Mouse (Mus musculus) heart, embryonic 13.5 days (tissue): Measurements from ENCODE around the gene Prl2c3. TPM values are rescaled to one million over a fixed set of nuclear protein-coding genes. Genes with fewer than 3 reads are reported as not detected.
"Not testable (repeated sequence)": the region's sequence is repeated elsewhere in the genome, so short reads cannot be mapped to it uniquely, and the experiment has no call there.

Experiments
- ATAC-seq: fragments of 200-750 bp; cut with Nextera tagmentation; 2 replicates; pipeline ENCODE4 v1.8.0; 2017; ENCODE audit warnings: moderate TSS enrichment; ENCODE audit not compliant: insufficient number of reproducible peaks, low FRiP score, low TSS enrichment; ENCODE audit errors: extremely low read depth
- H3K27ac ChIP-seq: fragments of 300-500 bp; sonication (generic); replicated peaks from 2 replicates; pipeline ENCODE4 v1.5.1; 2015; ENCODE audit warnings: moderate library complexity, mild to moderate bottlenecking, inconsistent platforms
- H3K27me3 ChIP-seq: fragments of 300-500 bp; sonication (generic); replicated peaks from 2 replicates; pipeline ENCODE4 v1.6.1; 2015; ENCODE audit warnings: mild to moderate bottlenecking, inconsistent platforms
- H3K36me3 ChIP-seq: fragments of 300-500 bp; sonication (generic); 2 replicates; pipeline ENCODE4 v1.6.1; 2015; ENCODE audit warnings: mild to moderate bottlenecking, inconsistent platforms
- H3K4me1 ChIP-seq: fragments of 300-500 bp; sonication (generic); 2 replicates; pipeline ENCODE4 v1.6.1; 2015; ENCODE audit warnings: inconsistent platforms
- H3K4me2 ChIP-seq: fragments of 300-500 bp; sonication (generic); 2 replicates; pipeline ENCODE4 v1.6.1; 2015; ENCODE audit warnings: inconsistent platforms, mild to moderate bottlenecking, moderate library complexity
- H3K4me3 ChIP-seq: fragments of 300-500 bp; sonication (generic); 2 replicates; pipeline ENCODE4 v1.5.1; 2015; ENCODE audit warnings: moderate library complexity, mild to moderate bottlenecking, inconsistent platforms
- H3K9ac ChIP-seq: fragments of 300-500 bp; sonication (generic); 2 replicates; pipeline ENCODE4 v1.6.1; 2015; ENCODE audit warnings: inconsistent platforms, mild to moderate bottlenecking, moderate library complexity
- H3K9me3 ChIP-seq: fragments of 300-500 bp; sonication (generic); 2 replicates; pipeline ENCODE4 v1.6.1; 2016; ENCODE audit warnings: inconsistent platforms
- WGBS: fragments of 180-500 bp; shearing (Covaris S2); methylation state at CpG from one replicate; pipeline ENCODE4 v1.1.7; 2015; ENCODE audit warnings: mixed read lengths; 5-methylcytosine and 5-hydroxymethylcytosine counted together
- polyA plus RNA-seq: library from polyadenylated mRNA; unstranded; fragments of >200 nt; fragmentation: Nextera tagmentation; extraction: Ambion mirVana; gene quantifications from 2 replicates; pipeline ENCODE4 v1.2.1, GENCODE M21; 2015

Gene Prl2c3
- polyA plus RNA-seq: not detected in 2 replicates

DNA sequence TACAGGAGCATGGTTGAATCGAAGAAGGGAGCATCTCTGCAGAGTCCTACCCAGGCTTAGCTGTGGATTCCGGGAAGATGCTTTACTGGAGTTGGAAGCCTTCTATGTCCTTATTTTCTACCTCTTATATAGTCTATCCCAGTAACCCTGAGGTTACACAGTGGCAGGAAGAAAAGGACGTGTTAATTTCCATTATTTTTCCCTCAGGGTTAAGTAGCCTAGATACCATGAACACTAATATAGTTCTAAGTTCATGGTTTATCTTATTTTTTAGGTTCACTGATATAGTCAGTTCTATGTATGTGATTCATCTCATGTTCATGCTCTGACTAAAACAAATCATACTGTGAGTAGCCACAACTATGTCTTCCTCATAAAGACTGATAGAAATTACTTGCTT lies at the start of gene Prl2c3:
Gene Prl2c3 (minus strand): TSS at position 101 of the 400 bp plus-strand sequence.
- H3K9ac ChIP-seq, H3K36me3 ChIP-seq, H3K27me3 ChIP-seq, H3K27ac ChIP-seq, H3K4me1 ChIP-seq, H3K4me3 ChIP-seq, H3K4me2 ChIP-seq, ATAC-seq: not testable (repeated sequence)
- WGBS: 60% methylated on average over 3 of the region's 3 CpGs
- H3K9me3 ChIP-seq: peaks cover 15% of the 10 kb centered on the region

DNA sequence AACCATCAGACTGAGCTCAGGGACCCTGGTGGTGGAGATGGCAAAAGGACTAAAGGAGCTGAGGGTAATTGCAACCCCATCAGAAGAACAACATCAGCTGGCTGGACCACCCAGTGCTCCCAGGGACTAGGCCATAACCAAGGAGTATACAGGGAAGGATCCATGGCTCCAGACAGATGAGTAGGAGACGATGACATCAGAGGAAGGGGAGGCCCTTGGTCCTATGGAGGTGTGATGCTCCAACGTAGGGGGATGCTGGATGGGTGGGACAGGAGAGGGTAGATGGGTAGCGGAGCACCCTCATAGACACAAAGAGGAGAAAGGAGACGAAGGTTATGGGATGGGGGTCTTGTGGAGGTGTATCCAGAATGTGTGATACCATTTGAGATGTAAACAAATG lies 48.4 kb upstream of the Prl2c3 start:
- H3K27me3 ChIP-seq, H3K4me3 ChIP-seq, H3K27ac ChIP-seq, ATAC-seq, H3K9ac ChIP-seq, H3K4me1 ChIP-seq, H3K36me3 ChIP-seq, H3K4me2 ChIP-seq: not testable (repeated sequence)
- 68% methylated on average over 4 of the region's 4 CpGs for WGBS
- peaks cover 58% of the 10 kb centered on the region for H3K9me3 ChIP-seq

DNA sequence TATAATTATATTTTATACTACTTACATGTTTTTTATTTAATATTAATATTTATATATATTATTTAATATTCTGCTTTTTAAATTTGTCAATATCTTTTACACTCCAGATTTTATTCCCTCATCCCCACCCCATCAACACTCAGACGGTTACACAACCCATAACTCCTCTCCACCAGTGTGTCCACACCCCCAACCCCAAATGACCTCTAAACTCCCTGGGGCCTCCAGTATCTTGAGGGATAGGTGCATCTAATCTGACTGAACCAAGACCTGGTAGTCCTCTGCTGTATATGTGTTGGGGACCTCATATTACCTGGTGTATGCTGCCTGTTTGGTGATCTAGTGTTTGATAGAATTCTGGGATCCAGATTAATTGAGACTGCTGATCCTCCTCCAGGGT lies 44.8 kb upstream of the Prl2c3 start:
- H3K36me3 ChIP-seq, H3K27ac ChIP-seq, ATAC-seq, H3K9ac ChIP-seq, H3K4me2 ChIP-seq, H3K27me3 ChIP-seq, H3K4me3 ChIP-seq, H3K4me1 ChIP-seq: not testable (repeated sequence)
- H3K9me3 ChIP-seq: peaks cover 70% of the 10 kb centered on the region
- 65% methylated on average over 1 of the region's 1 CpGs for WGBS

DNA sequence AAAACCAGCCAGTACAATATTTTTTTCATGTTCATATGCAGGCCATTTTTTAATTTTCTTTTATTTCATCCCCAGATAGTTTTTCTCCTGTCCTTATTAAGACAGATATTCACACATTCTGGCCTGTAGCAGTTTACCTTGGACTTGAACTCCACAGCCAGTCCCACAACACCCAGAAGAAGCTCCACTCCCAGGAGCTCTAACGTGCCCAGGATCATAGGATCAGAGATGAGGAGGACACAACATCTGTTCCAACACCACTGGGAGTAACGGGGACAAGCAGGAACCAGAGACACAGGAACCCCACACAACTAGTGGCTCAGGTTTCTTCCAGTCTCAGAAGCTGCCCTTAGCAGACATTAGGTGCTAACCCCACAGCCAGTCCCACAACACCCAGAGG lies 37.7 kb upstream of the Prl2c3 start:
- not testable (repeated sequence) for H3K4me3 ChIP-seq, ATAC-seq, H3K27ac ChIP-seq, H3K27me3 ChIP-seq, H3K9ac ChIP-seq, H3K4me2 ChIP-seq, H3K36me3 ChIP-seq, H3K4me1 ChIP-seq
- H3K9me3 ChIP-seq: peaks cover 80% of the 10 kb centered on the region
- WGBS: 51% methylated on average over 2 of the region's 2 CpGs

DNA sequence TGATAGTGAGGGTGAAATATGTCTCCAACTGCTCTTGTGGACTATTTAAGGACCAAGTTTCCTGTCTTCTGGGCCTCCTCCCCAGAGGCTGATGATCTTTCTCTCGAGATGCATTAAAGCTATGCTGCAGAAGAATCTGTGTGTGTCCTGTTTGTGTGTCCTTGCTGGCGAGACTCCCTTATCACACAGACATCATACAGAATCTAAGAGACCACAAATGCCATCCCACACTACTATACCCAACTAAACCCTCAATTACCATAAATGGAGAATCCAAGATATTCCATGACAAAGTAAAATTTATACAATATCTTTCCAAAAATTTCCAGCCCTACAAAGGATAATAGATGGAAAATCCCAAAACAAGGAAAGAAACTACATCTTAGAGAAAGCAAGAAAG lies 31.9 kb upstream of the Prl2c3 start:
- Histone ChIP-seq H3K4me2 (no peak overlapping the region), H3K36me3 (peaks cover 9% of the 10 kb centered on the region), H3K4me3 (no peak overlapping the region), H3K9ac (no peak overlapping the region), H3K4me1 (no peaks in the 10 kb centered on the region), H3K27me3 (no peaks in the 10 kb centered on the region), H3K9me3 (peaks cover 77% of the 10 kb centered on the region), H3K27ac (no peak overlapping the region)
- WGBS: 57% methylated on average over 2 of the region's 2 CpGs
- ATAC-seq: no peak

DNA sequence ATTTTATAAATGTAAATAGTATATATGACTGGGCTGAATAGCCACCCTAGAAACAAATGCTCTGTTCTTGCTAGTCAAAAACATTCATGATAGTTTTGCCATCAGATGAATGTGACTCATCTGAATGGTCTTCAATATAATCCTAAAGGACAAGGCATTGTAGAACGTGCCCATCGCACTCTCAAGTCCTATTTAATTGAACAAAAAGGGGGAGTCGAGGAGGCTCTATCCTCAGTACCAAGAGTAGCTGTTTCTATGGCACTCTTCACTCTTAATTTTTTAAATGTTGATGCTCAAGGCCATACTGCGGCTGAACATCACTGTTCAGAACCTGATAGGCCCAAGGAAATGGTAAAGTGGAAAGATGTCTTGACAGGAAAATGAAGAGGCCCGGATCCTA lies 29.2 kb upstream of the Prl2c3 start:
- Histone ChIP-seq H3K4me1 (no peaks in the 10 kb centered on the region), H3K4me2 (no peak overlapping the region), H3K27ac (no peak overlapping the region), H3K9me3 (peaks cover 73% of the 10 kb centered on the region), H3K4me3 (no peak overlapping the region), H3K9ac (no peak overlapping the region), H3K27me3 (no peaks in the 10 kb centered on the region), H3K36me3 (peaks cover 9% of the 10 kb centered on the region)
- 72% methylated on average over 5 of the region's 5 CpGs for WGBS
- no peak for ATAC-seq

DNA sequence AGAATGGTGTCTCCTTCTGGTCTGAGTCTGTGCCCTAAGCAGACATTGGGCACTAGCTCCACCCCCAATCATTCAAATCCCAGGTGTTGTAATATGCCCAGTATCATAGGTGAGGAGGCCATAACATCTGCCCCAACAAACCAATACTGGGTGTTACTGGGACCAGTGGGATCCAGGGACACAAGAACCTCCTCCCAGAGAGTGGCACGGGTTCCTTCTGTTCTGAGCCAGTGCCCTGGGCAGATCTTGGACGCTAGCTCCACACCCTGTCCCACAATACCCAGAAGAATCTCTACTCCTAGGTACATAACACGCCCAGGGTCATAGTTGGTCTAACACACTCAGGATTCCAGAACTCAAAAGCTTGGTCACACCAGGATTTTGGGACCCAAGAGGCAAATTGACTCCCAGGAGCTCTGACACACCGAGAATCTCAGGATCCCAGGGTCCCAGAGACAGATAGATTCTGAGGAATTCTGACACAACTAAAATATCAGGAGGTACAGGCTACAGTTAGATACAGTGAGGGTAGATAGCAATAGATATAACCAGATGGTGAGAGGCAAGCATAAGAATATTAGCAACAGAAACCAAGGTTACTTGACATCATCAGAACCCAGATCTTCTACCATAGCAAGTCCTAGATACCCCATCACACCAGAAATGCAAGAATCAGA lies 24.8 kb upstream of the Prl2c3 start:
- H3K27ac ChIP-seq, H3K27me3 ChIP-seq, H3K4me2 ChIP-seq, H3K4me1 ChIP-seq, H3K9ac ChIP-seq, H3K36me3 ChIP-seq, H3K4me3 ChIP-seq: not testable (repeated sequence)
- H3K9me3 ChIP-seq: peaks cover 54% of the 10 kb centered on the region
- 58% methylated on average over 4 of the region's 4 CpGs for whole genome bisulfite sequencing
- peak; percentile 51 for ATAC-seq

DNA sequence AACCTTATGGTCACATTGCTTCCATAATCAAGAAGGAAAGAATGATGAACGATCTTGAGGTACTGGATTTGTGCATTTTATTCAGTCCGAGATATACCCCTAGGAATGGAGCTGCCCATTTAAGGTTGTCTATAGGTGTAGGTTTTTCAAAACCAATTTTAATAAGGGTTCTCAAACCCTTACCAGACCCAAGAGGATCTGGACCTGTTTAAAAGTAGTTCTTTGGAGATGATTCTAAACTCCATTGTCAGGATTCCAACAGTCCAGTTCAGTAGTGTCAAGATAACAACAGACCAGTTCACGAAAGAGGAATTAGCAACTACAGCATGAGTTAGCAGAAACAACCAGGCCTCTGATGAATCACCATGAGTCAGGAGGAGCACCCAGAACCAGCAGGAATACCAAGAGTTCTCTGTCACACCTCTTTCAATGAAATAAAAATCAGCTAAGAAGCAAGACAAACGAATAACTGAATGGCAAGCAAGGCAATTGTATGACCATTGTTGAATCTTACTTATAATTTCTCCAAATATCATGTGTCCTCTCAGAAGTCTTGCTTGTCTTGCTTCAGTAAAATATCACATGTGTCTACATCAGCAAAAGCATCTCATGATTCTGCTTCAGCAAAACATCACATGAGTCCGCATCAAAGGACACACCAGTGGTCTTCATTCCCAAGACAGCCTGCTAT lies 14.0 kb upstream of the Prl2c3 start:
- H3K4me3 ChIP-seq, H3K27ac ChIP-seq, H3K4me1 ChIP-seq, H3K27me3 ChIP-seq, H3K36me3 ChIP-seq, ATAC-seq, H3K9ac ChIP-seq, H3K4me2 ChIP-seq: not testable (repeated sequence)
- H3K9me3 ChIP-seq: peaks cover 38% of the 10 kb centered on the region
- 68% methylated on average over 5 of the region's 5 CpGs for WGBS

DNA sequence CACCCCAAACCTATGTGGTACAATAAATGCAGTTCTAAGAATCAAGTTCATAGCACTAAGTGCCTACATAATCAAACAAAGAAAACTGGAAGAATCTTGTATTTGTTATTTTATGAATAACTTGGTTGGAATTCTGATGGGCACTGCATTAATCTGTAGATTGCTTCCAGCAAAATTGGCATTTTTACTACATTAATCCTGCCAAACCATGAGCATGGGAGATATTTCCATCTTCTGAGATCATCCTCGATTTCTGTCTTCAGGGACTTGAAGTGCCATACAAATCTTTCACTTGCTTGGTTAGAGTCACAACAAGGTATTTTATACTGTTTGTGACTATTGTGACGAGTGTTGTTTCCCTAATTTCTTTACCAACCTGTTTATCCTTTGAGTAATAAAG lies 9.7 kb upstream of the Prl2c3 start:
- Histone ChIP-seq H3K4me2 (no peak overlapping the region), H3K36me3 (no peaks in the 10 kb centered on the region), H3K4me1 (no peaks in the 10 kb centered on the region), H3K27me3 (no peaks in the 10 kb centered on the region), H3K27ac (no peak overlapping the region), H3K4me3 (no peak overlapping the region), H3K9me3 (peaks cover 43% of the 10 kb centered on the region), H3K9ac (no peak overlapping the region)
- no peak for ATAC-seq
- WGBS: 45% methylated on average over 2 of the region's 2 CpGs

DNA sequence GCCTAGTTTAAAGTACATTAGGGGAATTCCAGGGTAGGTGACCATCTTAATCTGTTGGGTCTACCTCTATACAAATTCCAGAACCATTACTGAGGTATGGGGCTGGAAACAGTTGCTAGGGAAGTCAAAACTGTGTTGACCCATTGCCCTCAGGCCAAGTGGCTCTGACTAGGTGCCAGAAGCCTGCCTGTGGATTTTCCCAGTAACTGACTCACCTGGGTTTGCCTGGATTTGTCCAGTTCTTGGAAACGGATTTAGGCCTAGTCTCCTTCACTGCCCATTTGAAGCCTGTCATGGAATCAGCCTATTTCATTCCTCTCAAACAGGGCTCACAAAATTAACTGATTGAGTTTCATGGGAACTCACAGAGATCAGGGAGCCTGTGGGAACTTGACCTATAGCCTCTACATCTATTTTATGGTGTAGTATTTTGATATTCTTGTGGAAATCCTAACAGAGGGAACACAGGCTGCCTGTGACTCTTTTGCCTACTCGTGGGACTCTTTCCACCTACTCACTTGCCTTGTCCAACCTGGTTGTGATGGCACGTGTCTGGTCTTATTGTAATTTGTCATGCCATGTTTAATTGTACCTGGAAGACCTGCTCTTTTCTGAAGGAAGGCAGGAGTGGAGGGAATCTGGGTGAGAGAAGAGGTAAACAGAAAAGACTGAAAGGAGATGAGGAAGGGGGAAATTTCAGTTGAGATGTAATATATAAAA lies 9.1 kb upstream of the Prl2c3 start:
- H3K4me2 ChIP-seq, H3K4me3 ChIP-seq, ATAC-seq, H3K27me3 ChIP-seq, H3K4me1 ChIP-seq, H3K27ac ChIP-seq, H3K36me3 ChIP-seq, H3K9ac ChIP-seq: not testable (repeated sequence)
- WGBS: 58% methylated on average over 3 of the region's 3 CpGs
- H3K9me3 ChIP-seq: peaks cover 45% of the 10 kb centered on the region

DNA sequence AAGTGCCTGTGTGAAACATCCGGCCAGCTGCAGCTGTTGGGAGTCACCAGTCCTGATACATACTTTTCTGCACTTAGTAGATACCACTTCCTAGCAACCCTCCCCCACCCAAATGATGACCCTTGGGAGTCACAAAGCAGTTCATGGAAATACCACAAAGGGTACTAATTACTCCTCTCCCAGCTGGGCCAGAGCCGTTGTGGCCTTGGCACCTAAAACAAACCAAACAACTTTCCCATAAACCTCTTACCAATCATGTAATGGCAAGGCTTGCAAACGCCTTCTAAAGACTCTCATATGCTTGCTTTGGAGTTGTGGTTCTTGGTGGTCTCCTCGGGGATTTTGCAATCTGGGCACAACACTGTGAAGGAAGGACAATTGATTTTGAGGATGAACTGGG lies 6.6 kb upstream of the Prl2c3 start:
- H3K9me3 ChIP-seq: peaks cover 35% of the 10 kb centered on the region
- not testable (repeated sequence) for H3K27me3 ChIP-seq, ATAC-seq, H3K9ac ChIP-seq, H3K4me3 ChIP-seq, H3K36me3 ChIP-seq, H3K27ac ChIP-seq, H3K4me2 ChIP-seq, H3K4me1 ChIP-seq
- 45% methylated on average over 4 of the region's 4 CpGs for WGBS
